Mouse (Mus musculus) midbrain, embryonic 13.5 days (tissue): ENCODE results near the gene Myrip. TPM values are rescaled to one million over a fixed set of nuclear protein-coding genes. Genes with fewer than 3 reads are reported as not detected.
"Not testable (repeated sequence)": the region's sequence is repeated elsewhere in the genome, so short reads cannot be mapped to it uniquely, and the experiment has no call there.

ENCODE experiments used
- ATAC-seq: fragments of 200-750 bp; cut with Nextera tagmentation; 2 replicates; pipeline ENCODE4 v1.8.0; 2017; ENCODE audit warnings: mild to moderate bottlenecking, moderate TSS enrichment, moderate library complexity
- H3K27ac ChIP-seq: fragments of 300-500 bp; sonication (generic); 2 replicates; pipeline ENCODE4 v1.5.1; 2015; ENCODE audit warnings: inconsistent platforms, mild to moderate bottlenecking, moderate library complexity
- H3K27me3 ChIP-seq: fragments of 300-500 bp; sonication (generic); 2 replicates; pipeline ENCODE4 v1.6.1; 2015; ENCODE audit warnings: mild to moderate bottlenecking, inconsistent platforms
- H3K36me3 ChIP-seq: fragments of 300-500 bp; sonication (generic); 2 replicates; pipeline ENCODE4 v1.6.1; 2015; ENCODE audit warnings: mild to moderate bottlenecking, inconsistent platforms
- H3K4me1 ChIP-seq: fragments of 300-500 bp; sonication (generic); replicated peaks from 2 replicates; pipeline ENCODE4 v1.6.1; 2015; ENCODE audit warnings: inconsistent platforms
- H3K4me2 ChIP-seq: fragments of 300-500 bp; sonication (generic); replicated peaks from 2 replicates; pipeline ENCODE4 v1.6.1; 2015; ENCODE audit warnings: moderate library complexity, mild to moderate bottlenecking, inconsistent platforms
- H3K4me3 ChIP-seq: fragments of 300-500 bp; sonication (generic); replicated peaks from 2 replicates; pipeline ENCODE4 v1.5.1; 2015; ENCODE audit warnings: mild to moderate bottlenecking, inconsistent platforms
- H3K9ac ChIP-seq: fragments of 300-500 bp; sonication (generic); replicated peaks from 2 replicates; pipeline ENCODE4 v1.6.1; 2015; ENCODE audit warnings: mild to moderate bottlenecking, inconsistent platforms
- H3K9me3 ChIP-seq: fragments of 300-500 bp; sonication (generic); 2 replicates; pipeline ENCODE4 v1.6.1; 2016; ENCODE audit warnings: mild to moderate bottlenecking, inconsistent platforms
- WGBS: fragments of 180-500 bp; shearing (Covaris S2); methylation state at CpG from one replicate; pipeline ENCODE4 v1.1.7; 2015; 5-methylcytosine and 5-hydroxymethylcytosine counted together
- polyA plus RNA-seq: library from polyadenylated mRNA; unstranded; fragments of >200 nt; fragmentation: Nextera tagmentation; extraction: Ambion mirVana; gene quantifications from 2 replicates; pipeline ENCODE4 v1.2.1, GENCODE M21; 2015

Myrip gene
- polyA plus RNA-seq = 2.5 and 4.1 TPM in 2 replicates

DNA sequence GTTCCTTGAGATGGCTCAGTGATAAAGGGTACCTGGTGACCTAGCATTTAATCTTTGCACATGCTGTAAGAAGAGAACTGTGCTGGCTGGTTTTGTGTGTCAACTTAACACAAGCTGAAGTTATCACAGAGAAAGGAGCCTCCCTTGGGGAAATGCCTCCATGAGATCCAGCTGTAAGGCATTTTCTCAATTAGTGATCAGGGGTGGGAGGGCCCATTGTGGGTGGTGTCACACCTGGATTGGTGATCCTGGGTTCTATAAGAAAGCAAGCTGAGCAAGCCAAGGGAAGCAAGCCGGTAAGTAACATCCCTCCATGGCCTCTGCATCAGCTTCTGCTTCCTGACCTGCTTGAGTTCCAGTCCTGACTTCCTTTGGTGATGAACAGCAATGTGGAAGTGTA lies at the start of gene Myrip:
Gene Myrip (plus strand): TSS at position 301 of the 400 bp plus-strand sequence.
- H3K9me3 ChIP-seq = not testable (repeated sequence)
- 91% methylated on average over 1 of the region's 1 CpGs for WGBS

DNA sequence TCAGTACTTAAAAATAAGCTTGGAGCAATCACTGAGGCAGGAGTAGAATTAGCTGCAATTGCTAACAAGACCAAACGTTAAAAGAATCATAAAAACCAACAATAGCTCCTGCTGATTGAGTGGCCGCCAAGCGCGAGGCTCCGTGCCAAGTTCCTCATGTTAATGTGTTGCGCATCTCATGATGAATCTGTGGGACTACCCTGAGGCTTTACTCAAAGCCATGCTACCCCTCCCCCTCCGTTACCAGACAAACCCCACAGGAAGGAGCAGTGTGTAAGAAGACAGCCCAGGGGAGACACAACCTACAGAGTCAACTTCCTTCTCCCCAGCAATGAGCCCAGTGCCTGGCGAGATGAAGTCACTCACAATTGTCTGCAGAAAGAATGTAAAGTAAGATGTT lies 41.5 kb upstream of the Myrip start:
- 63% methylated on average over 8 of the region's 8 CpGs for whole genome bisulfite sequencing
- no peaks in the 10 kb centered on the region for H3K9me3 ChIP-seq
- H3K4me2 ChIP-seq = no peak overlapping the region
- H3K4me1 ChIP-seq = peaks cover 7% of the 10 kb centered on the region; the same call in 1 of the 2 replicates
- no peak overlapping the region; the same call in 1 of the 2 replicates for H3K27ac ChIP-seq
- H3K9ac ChIP-seq = no peak overlapping the region
- no peaks in the 10 kb centered on the region for H3K27me3 ChIP-seq
- H3K36me3 ChIP-seq = no peaks in the 10 kb centered on the region
- H3K4me3 ChIP-seq = no peak overlapping the region
- no peak for ATAC-seq

More for the DNA sequence above, at the start of gene Myrip:
- not testable (repeated sequence) for H3K9ac ChIP-seq, H3K4me3 ChIP-seq, H3K27ac ChIP-seq, H3K36me3 ChIP-seq, ATAC-seq, H3K4me2 ChIP-seq
- Histone ChIP-seq H3K4me1 (peaks cover 23% of the 10 kb centered on the region), H3K27me3 (peaks cover 46% of the 10 kb centered on the region)

DNA sequence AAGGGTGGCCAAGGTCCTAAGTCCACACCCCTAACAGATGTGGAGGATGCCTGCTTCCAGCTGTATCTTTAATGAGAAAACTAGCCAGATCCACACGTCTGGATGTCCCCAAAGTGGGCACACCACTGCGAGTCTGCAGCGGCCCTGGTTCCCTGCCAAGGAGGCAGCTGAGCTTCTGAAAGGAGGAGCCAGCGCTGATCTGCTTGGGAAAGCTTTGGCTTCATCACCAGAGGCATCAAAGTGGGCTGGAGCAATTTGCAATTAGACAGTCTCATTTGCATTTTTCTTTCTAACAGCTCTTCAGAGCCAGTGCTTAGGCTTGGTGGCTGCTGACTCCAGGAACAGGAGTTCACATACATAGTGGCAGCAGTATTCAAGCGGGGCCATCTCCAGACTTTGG lies 37.3 kb upstream of the Myrip start:
- Histone ChIP-seq H3K27me3 (no peaks in the 10 kb centered on the region), H3K9me3 (no peaks in the 10 kb centered on the region), H3K27ac (no peak overlapping the region), H3K4me1 (peaks cover 7% of the 10 kb centered on the region; the same call in 1 of the 2 replicates), H3K9ac (no peak overlapping the region), H3K4me2 (no peak overlapping the region), H3K4me3 (no peak overlapping the region), H3K36me3 (no peaks in the 10 kb centered on the region)
- ATAC-seq = peak; percentile 80
- 44% methylated on average over 5 of the region's 5 CpGs for WGBS

DNA sequence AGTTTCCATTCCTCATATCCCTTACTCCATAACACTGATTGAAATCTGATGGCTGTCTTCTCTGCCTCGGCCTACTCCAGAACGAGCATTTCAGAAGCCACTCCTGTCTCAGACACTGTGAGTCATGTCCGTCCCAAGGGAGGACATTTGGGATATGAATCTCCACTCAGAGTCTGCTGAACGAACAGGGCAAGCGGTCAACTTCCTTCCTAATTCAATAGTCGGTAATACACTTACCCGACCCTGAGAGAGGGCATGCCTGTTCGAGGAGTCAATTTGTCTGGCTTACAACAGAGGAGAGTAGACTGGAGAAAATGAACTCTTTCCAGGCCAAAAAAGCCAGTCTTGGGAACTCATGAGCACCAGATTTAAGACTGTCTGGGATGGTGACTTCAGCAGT lies 28.2 kb upstream of the Myrip start:
- 84% methylated on average over 8 of the region's 8 CpGs for WGBS
- H3K36me3 ChIP-seq = no peaks in the 10 kb centered on the region

DNA sequence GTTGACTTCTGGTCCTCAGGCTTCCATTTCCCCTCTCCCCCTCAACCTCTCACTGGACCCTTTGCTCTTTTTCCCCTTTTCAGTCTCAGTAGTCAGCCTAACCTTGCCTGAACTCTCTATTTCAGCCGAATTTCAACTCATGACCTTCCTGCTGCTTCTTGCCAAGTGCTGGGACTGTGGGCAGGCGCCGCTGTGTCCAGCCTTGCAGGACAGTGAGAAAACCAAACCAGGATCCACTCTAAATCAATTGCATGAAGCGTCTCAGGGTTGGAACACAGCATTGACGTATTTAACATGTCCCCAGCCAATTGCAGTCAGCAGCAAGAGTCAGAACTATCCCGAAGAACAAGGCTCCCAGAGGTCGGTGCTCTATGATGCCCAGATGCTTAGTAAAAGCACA lies 26.1 kb upstream of the Myrip start:
- Histone ChIP-seq H3K27me3 (no peaks in the 10 kb centered on the region), H3K9me3 (no peaks in the 10 kb centered on the region), H3K4me3 (no peak overlapping the region), H3K4me1 (no peaks in the 10 kb centered on the region), H3K9ac (no peak overlapping the region), H3K36me3 (no peaks in the 10 kb centered on the region), H3K27ac (no peak overlapping the region), H3K4me2 (no peak overlapping the region)
- no peak for ATAC-seq
- 80% methylated on average over 7 of the region's 7 CpGs for WGBS

More for the DNA sequence above, 28.2 kb upstream of the Myrip start:
- Histone ChIP-seq H3K9me3 (no peaks in the 10 kb centered on the region), H3K27me3 (no peaks in the 10 kb centered on the region), H3K9ac (no peak overlapping the region), H3K4me2 (no peak overlapping the region), H3K4me1 (no peaks in the 10 kb centered on the region), H3K27ac (no peak overlapping the region), H3K4me3 (no peak overlapping the region)
- ATAC-seq = no peak

DNA sequence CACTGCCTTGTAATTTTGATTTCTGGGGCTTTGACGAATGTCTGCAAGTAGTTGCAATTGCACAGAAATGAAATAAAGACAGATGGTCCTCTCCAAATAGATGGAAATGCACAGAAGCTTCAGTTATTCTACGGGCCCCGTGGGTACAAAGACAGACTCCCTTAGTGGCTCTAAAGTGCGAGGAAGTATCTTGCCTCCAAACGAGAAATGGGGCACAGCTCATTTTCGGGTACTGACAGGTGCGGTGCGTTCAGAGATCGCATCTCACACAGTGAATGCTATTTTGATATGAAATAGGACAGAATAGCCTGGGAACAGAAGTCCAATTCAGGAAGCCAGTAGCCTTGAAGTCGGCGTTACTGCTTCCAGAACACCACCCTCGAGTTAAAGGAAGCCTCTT lies 20.2 kb upstream of the Myrip start:
- no peaks in the 10 kb centered on the region for H3K4me1 ChIP-seq
- H3K9ac ChIP-seq = no peak overlapping the region
- 89% methylated on average over 12 of the region's 12 CpGs for WGBS
- H3K27ac ChIP-seq = no peak overlapping the region
- no peaks in the 10 kb centered on the region for H3K9me3 ChIP-seq
- ATAC-seq = no peak
- no peaks in the 10 kb centered on the region for H3K36me3 ChIP-seq
- peaks cover 3% of the 10 kb centered on the region; the same call in 1 of the 2 replicates for H3K27me3 ChIP-seq
- no peak overlapping the region for H3K4me2 ChIP-seq
- H3K4me3 ChIP-seq = no peak overlapping the region

DNA sequence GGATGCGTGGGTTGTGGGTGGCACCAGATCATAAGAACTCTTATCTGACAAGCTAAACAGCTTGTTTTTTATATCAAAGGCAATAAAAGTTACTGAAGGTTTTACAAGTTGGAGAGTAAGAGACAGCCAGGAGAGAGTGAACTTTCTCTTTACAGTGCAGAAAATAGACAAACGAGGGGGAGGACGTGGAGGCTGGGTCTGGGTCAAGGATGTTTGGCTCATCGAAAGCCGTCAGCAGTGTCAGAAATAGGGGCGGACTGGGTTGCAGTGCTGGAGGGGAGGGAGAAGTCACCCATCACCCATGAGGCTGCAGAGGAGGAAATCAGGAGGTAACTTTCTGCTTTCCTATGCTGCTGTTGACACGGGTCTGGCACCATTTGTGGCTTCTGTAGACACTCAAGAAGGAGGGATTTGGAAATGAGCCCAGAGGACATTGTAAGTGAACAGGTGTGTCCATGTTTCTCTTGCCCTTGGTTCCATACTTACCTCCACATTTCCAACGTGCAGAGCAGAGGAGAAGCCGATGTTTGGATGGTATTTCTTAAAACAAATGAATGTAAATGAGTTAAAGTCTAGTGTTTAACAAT lies 18.8 kb upstream of the Myrip start:
- no peak overlapping the region for H3K4me2 ChIP-seq
- peaks cover 3% of the 10 kb centered on the region; the same call in 1 of the 2 replicates for H3K27me3 ChIP-seq
- H3K36me3 ChIP-seq = no peaks in the 10 kb centered on the region
- 87% methylated on average over 9 of the region's 9 CpGs for WGBS
- H3K9me3 ChIP-seq = no peaks in the 10 kb centered on the region
- no peak overlapping the region for H3K4me3 ChIP-seq
- H3K27ac ChIP-seq = no peak overlapping the region
- H3K9ac ChIP-seq = no peak overlapping the region
- ATAC-seq = no peak
- H3K4me1 ChIP-seq = no peaks in the 10 kb centered on the region

DNA sequence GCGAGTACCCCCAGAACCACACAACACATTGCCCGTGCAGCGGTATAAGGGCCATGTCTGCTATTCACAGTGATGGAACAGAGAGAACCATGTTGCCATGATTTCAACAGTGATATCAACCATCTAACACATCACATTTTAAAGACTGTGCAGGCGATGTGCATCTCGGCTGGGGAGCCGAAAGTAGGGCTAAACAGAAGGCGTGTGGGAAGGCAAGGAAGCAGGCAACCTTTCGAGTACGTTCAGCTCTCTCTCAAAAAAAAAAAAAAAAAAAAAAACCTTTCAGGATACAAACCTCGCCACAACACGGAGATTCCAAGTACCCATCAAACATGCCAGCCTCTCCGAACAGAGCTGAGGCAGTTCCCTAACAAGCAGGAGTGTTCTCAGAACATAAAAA lies 17.8 kb upstream of the Myrip start:
- no peaks in the 10 kb centered on the region for H3K9me3 ChIP-seq
- H3K4me2 ChIP-seq = no peak overlapping the region
- no peak overlapping the region for H3K27ac ChIP-seq
- ATAC-seq = no peak
- H3K4me3 ChIP-seq = no peak overlapping the region
- WGBS = 90% methylated on average over 12 of the region's 12 CpGs
- no peaks in the 10 kb centered on the region for H3K36me3 ChIP-seq
- H3K9ac ChIP-seq = no peak overlapping the region
- H3K4me1 ChIP-seq = 0 out of 2 replicates have a peak, but pooled peaks cover 2% of the 10 kb centered on the region
- peaks cover 3% of the 10 kb centered on the region; the same call in 1 of the 2 replicates for H3K27me3 ChIP-seq

DNA sequence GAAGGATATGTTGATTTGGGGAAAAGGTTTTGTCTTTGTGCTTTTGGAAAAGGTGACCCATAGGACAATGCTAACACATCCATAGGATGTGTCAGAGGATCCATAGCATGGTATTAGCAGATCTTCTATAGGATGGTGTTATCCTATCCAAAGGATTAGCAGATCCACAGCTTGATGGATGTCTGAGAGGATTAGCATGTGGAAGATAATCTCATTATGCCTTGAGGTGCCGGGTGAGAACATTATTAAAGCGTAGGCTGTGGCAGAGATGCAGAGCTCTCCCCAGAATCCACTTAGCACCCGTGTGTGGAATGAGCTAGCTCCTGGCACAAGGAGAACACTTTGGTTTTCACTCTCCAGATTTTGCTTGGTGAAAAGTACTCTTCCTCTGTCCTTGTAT lies 13.3 kb upstream of the Myrip start:
- Histone ChIP-seq H3K4me1 (0 out of 2 replicates have a peak, but pooled peaks cover 2% of the 10 kb centered on the region), H3K9me3 (no peaks in the 10 kb centered on the region), H3K4me2 (no peak overlapping the region), H3K36me3 (no peaks in the 10 kb centered on the region), H3K27me3 (no peaks in the 10 kb centered on the region), H3K4me3 (no peak overlapping the region), H3K9ac (no peak overlapping the region), H3K27ac (no peak overlapping the region)
- ATAC-seq = no peak
- WGBS = 8% methylated on average over 3 of the region's 3 CpGs

DNA sequence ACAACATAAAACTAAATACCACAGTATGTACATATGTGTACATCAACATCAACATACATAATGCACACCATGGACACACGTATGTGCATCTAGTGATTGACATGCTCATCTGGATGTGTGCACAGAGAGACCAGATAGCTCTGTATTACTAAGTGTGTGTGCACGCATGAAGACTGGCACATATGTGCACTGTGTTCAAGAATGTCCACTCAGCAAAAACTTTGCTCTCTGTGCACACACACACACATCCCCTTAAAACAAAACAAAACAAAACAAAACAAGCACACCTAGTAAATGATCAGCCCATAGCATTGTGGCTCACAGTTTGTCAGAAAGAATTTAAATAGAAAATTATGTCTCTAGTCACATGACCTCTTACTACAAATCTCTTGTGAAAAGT lies 10.9 kb upstream of the Myrip start:
- no peak for ATAC-seq
- no peaks in the 10 kb centered on the region for H3K9me3 ChIP-seq
- no peaks in the 10 kb centered on the region for H3K27me3 ChIP-seq
- H3K4me1 ChIP-seq = peaks cover 6% of the 10 kb centered on the region; the same call in 1 of the 2 replicates
- WGBS = 88% methylated on average over 2 of the region's 2 CpGs
- H3K36me3 ChIP-seq = no peaks in the 10 kb centered on the region
- H3K9ac ChIP-seq = no peak overlapping the region
- H3K4me3 ChIP-seq = no peak overlapping the region
- H3K4me2 ChIP-seq = no peak overlapping the region
- no peak overlapping the region for H3K27ac ChIP-seq

DNA sequence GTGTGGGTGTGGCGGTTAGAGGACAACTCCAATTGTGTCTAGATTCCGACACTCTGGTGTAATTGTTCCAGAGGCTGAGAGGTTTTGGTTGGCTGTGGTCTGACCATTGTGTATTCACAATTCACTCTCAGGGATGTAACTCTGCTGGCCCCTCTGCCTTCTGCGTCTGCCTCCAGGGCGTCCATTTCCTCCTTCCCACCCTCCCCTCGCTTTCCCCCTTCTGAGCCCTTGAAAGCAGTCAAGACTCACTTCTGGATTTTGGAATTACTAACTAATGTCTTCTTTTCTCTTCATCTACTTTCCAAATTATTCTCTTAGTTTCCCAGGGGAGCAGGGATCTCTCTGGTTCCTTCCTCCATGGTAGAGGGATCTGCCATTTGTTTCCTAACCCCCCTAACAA lies 8.8 kb upstream of the Myrip start:
- H3K4me2 ChIP-seq = no peak overlapping the region
- no peaks in the 10 kb centered on the region for H3K27me3 ChIP-seq
- no peaks in the 10 kb centered on the region for H3K36me3 ChIP-seq
- peaks cover 6% of the 10 kb centered on the region; the same call in 1 of the 2 replicates for H3K4me1 ChIP-seq
- 74% methylated on average over 5 of the region's 5 CpGs for WGBS
- no peaks in the 10 kb centered on the region for H3K9me3 ChIP-seq
- no peak overlapping the region for H3K9ac ChIP-seq
- no peak overlapping the region for H3K4me3 ChIP-seq
- ATAC-seq = no peak
- H3K27ac ChIP-seq = no peak overlapping the region

DNA sequence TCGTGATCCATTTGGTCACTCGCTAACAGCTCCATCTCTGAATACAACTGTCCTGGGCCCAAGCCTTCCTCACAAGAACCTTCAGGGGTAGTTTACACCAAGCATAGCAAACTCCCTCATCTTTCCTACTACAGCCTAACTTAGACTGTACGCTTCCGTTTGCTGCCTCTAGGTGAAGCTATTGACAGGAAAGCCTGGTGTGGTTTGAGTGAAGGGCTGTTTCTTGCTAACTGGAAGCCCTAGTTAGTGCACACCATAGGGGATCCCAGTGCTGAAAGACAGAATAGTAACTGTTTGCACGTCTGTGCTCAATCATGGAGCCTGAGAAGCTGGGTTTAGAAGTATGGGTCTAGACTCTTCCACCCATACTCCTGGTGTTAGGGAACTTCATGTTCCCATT lies 5.8 kb upstream of the Myrip start:
- Histone ChIP-seq H3K27me3 (no peaks in the 10 kb centered on the region; the same call in 1 of the 2 replicates), H3K27ac (no peak overlapping the region), H3K9me3 (no peaks in the 10 kb centered on the region), H3K9ac (no peak overlapping the region), H3K4me1 (peaks cover 3% of the 10 kb centered on the region; the same call in 1 of the 2 replicates), H3K4me2 (no peak overlapping the region), H3K36me3 (no peaks in the 10 kb centered on the region), H3K4me3 (no peak overlapping the region)
- ATAC-seq = no peak
- WGBS = 82% methylated on average over 5 of the region's 5 CpGs

DNA sequence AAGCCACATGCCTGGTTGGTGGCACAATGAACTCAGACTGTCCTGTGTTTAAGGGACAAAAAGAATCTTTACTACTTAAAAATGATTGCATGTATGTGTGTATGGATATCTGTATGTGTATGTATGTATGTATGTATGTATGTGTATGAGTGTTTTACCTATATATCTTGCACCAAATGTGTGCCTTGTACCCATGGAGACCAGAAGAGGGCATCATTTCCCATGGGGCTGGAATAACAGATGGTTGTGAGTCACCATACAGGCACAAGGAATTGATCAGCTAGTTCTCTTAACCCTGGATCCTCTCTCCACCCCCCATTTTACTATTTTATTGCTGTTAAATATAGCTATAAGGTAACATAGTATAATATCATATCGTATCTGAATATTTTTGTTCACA lies 4.4 kb upstream of the Myrip start:
- Histone ChIP-seq H3K9me3 (no peaks in the 10 kb centered on the region), H3K4me2 (no peak overlapping the region), H3K36me3 (no peaks in the 10 kb centered on the region), H3K4me1 (peaks cover 3% of the 10 kb centered on the region; the same call in 1 of the 2 replicates), H3K9ac (no peak overlapping the region), H3K27ac (no peak overlapping the region), H3K27me3 (peaks cover 4% of the 10 kb centered on the region; the same call in 1 of the 2 replicates), H3K4me3 (no peak overlapping the region)
- WGBS = 97% methylated on average over 1 of the region's 1 CpGs
- no peak for ATAC-seq
